Mouse (Mus musculus): ENCODE data around the gene Adgrg1. TPM values are rescaled to one million over a fixed set of nuclear protein-coding genes. Genes with fewer than 3 reads are reported as not detected.

Gene Adgrg1
- 10 to 100 TPM; 22.7 to 25.6 TPM for total RNA-seq (2021)

- DNase-seq: no peak
Measured at GRCm38 (mm10) chr8:94974467-94975165, at the start of gene Adgrg1. Gene Adgrg1 (plus strand): TSS chr8:94974751.

GRCm38 (mm10) chr8:94928227-94928626, 46.3 kb upstream of the Adgrg1 start:
- no peak for DNase-seq

GRCm38 (mm10) chr8:94933918-94934317, 40.6 kb upstream of the Adgrg1 start:
- no peak for DNase-seq

- DNase-seq: no peak
Measured at GRCm38 (mm10) chr8:94935172-94935571, 39.4 kb upstream of the Adgrg1 start.

GRCm38 (mm10) chr8:94942566-94942965, 32.0 kb upstream of the Adgrg1 start:
- peak; percentile 80 for DNase-seq

- no peak for DNase-seq
Measured at GRCm38 (mm10) chr8:94945185-94945584, 29.4 kb upstream of the Adgrg1 start.

GRCm38 (mm10) chr8:94948421-94948820, 26.1 kb upstream of the Adgrg1 start:
- no peak for DNase-seq

- no peak for DNase-seq
Measured at GRCm38 (mm10) chr8:94949010-94949409, 25.5 kb upstream of the Adgrg1 start.

GRCm38 (mm10) chr8:94950046-94950445, 24.5 kb upstream of the Adgrg1 start:
- peak; percentile 84 for DNase-seq

- DNase-seq: no peak
Measured at GRCm38 (mm10) chr8:94950458-94950857, 24.1 kb upstream of the Adgrg1 start.

- no peak for DNase-seq
Measured at GRCm38 (mm10) chr8:94952086-94952485, 22.5 kb upstream of the Adgrg1 start.

- no peak for DNase-seq
Measured at GRCm38 (mm10) chr8:94953624-94954367, 20.8 kb upstream of the Adgrg1 start.

GRCm38 (mm10) chr8:94954368-94954737, 20.2 kb upstream of the Adgrg1 start:
- DNase-seq: peak; percentile 79

- peak; percentile 54 for DNase-seq
Measured at GRCm38 (mm10) chr8:94954921-94955758, 19.4 kb upstream of the Adgrg1 start.

- no peak for DNase-seq
Measured at GRCm38 (mm10) chr8:94956078-94956574, 18.4 kb upstream of the Adgrg1 start.

GRCm38 (mm10) chr8:94962201-94962600, 12.3 kb upstream of the Adgrg1 start:
- DNase-seq: no peak

- no peak for DNase-seq
Measured at GRCm38 (mm10) chr8:94964828-94965227, 9.7 kb upstream of the Adgrg1 start.

GRCm38 (mm10) chr8:94966578-94966977, 8.0 kb upstream of the Adgrg1 start:
- peak; percentile 59 for DNase-seq

GRCm38 (mm10) chr8:94967071-94967470, 7.5 kb upstream of the Adgrg1 start:
- no peak for DNase-seq

GRCm38 (mm10) chr8:94967554-94967953, 7.0 kb upstream of the Adgrg1 start:
- DNase-seq: peak; percentile 77

GRCm38 (mm10) chr8:94973270-94973669, 1.3 kb upstream of the Adgrg1 start:
- DNase-seq: no peak

GRCm38 (mm10) chr8:94973786-94974185, 765 bp upstream of the Adgrg1 start:
- no peak for DNase-seq

All from heart, postnatal 4 days (tissue).